Mouse (Mus musculus): Measurements from ENCODE around the gene Cdh13.

- TF ChIP-seq GATA1 (IDR thresholded peaks at IDR 0.05; ENCODE audit: low read length), result no peak
- TF ChIP-seq TAL1 (IDR thresholded peaks at IDR 0.05; ENCODE audit: low read length), result no peak
Observed at GRCm38 (mm10) chr8:118565186-118565585, 281.7 kb downstream of the Cdh13 start.

All from erythroblast, embryonic 14.5 days (primary cell).